Mouse (Mus musculus): ENCODE results near the gene Platr25. TPM values are rescaled to one million over a fixed set of nuclear protein-coding genes. Genes with fewer than 3 reads are reported as not detected.
"Not testable (repeated sequence)": the region's sequence is repeated elsewhere in the genome, so short reads cannot be mapped to it uniquely, and the experiment has no call there.

Platr25 gene
- total RNA-seq (2021) = 6.9 and 8.0 TPM in 2 replicates
- long read RNA-seq, experiment 1, partial matches to known transcripts = 0 of 2 reads
- long read RNA-seq, experiment 1, other reads (novel, unspliced or antisense) = 1 of 2 reads
- long read RNA-seq, experiment 2, partial matches to known transcripts = 0 of 1 reads
- long read RNA-seq, experiment 2, other reads (novel, unspliced or antisense) = 0 of 1 reads

- peak; percentile 71 for DNase-seq
Measured at GRCm38 (mm10) chr13:62760432-62761415, at the start of gene Platr25. Gene Platr25, minus strand, starts transcription at chr13:62760709.

- not testable (repeated sequence) for DNase-seq
Measured at GRCm38 (mm10) chr13:62807981-62808380, 47.5 kb upstream of the Platr25 start.

DNA sequence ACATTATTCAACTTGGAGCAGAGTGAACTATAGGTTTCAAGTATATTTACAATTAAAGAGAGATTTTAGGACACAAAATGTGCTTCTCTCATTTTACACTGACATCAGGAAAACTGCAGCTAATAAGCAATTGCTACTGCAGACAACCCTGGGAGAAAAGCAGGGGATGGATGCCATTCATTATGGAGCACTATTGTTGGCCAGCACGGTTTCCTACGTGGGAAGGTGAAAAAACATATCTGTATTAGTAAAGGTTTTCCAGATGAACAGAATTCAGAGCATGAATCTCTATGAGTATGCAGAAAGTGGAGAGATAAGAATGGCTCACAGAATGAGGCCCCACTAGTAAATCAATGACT, 25.6 kb upstream of the Platr25 start:
- DNase-seq = not testable (repeated sequence)

- DNase-seq = peak; percentile 32
Measured at GRCm38 (mm10) chr13:62785199-62786134, 25.0 kb upstream of the Platr25 start, which contains the start of gene Gm5141. Gene Gm5141, minus strand, starts transcription at chr13:62785808.

GRCm38 (mm10) chr13:62763806-62764205, 3.3 kb upstream of the Platr25 start:
- peak; percentile 49 for DNase-seq

- no peak for DNase-seq
Measured at GRCm38 (mm10) chr13:62733322-62733721, 27.2 kb downstream of the Platr25 start.

GRCm38 (mm10) chr13:62712611-62713010, 47.9 kb downstream of the Platr25 start:
- not testable (repeated sequence) for DNase-seq

GRCm38 (mm10) chr13:62685287-62685648, 75.2 kb downstream of the Platr25 start:
- not testable (repeated sequence) for DNase-seq

DNA sequence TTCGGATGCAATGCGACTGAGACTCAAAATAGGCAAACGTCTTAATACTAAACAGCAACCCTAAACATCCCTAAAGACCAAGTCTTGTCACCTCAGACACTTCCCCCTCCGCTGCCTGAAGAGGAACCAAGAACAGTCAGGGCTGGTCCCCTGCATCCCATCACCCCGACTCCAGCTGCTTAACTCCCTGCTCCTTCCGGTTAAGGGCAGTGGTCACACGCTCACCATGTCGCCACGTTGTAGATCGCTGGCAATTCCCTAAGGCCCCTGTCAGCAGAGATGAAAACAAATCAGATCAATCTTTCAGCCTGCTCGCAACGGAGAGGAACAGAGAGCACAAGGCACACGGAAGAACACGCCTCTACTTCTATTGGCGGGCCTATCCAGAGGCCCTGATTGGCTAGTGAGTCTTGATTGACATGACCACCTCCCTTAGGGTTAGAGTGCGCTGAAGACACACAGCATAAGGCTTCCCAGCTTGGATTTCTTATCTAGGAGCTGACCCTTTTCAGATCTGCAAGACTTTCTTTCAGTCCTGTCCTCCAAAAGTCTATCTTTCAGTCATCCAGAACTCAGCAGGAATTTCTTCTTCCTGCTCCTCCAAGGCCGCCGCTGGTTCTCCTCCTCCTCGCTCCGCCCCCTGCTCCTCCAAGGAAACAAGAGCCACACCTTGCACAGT, 75.8 kb downstream of the Platr25 start:
- DNase-seq = peak; percentile 31

DNA sequence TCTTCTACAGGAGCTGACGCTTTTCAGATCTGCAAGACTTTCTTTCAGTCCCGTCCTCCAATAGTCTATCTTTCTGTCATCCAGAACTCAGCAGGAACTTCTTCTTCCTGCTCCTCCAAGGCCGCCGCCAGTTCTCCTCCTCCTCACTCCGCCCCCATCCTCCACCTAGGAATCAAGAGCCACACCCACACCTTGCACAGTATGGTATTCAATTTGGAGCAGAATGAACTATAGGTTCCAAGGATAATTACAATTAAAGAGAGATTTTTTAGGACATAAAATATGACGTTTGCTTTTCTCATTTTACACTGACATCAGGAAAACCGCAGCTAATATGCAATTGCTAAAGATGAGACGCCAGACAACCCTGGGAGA, 107.2 kb downstream of the Platr25 start:
- DNase-seq = no peak

GRCm38 (mm10) chr13:62652681-62653368, 107.7 kb downstream of the Platr25 start:
- DNase-seq = peak; percentile 79

GRCm38 (mm10) chr13:62627071-62627470, 133.4 kb downstream of the Platr25 start:
- DNase-seq = peak; percentile 32

DNA sequence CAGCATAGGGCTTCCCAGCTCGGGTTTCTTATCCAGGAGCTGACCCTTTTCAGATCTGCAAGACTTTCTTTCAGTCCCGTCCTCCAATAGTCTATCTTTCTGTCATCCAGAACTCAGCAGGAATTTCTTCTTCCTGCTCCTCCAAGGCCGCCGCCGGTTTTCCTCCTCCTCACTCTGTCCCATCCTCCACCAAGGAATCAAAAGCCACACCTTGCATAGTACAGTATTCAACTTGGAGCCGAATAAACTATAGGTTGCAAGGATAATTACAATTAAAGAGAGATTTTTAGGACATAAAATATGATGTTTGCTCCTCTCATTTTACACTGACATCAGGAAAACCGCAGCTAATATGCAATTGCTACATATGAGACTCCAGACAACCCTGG, 136.2 kb downstream of the Platr25 start:
- not testable (repeated sequence) for DNase-seq

- DNase-seq = peak; percentile 86
Measured at GRCm38 (mm10) chr13:62623577-62624276, 136.8 kb downstream of the Platr25 start, which contains the start of gene 6720489N17Rik. Gene 6720489N17Rik, minus strand, starts transcription at chr13:62624182.

Small RNAs within 50 kb of the gene (microRNA-seq; reads per million reads assigned to microRNA genes)
- gene Gm24020 (0 reads per million in 2 experiments), gene Gm24588 (0 reads per million in 2 experiments), gene Mir713 (0 reads per million in 2 experiments)

Other genes starting within 250 kb of the Platr25 start
- not detected in 2 replicates for gene Zfp935, start 202.2 kb downstream of the Platr25 start, total RNA-seq (2021)
- 6.1 and 7.6 TPM in 2 replicates for gene Zfp934, start 189.5 kb downstream of the Platr25 start, total RNA-seq (2021)
- 1.6 and 2.1 TPM in 2 replicates for gene 6720489N17Rik, start 136.5 kb downstream of the Platr25 start, total RNA-seq (2021)
- gene Gm5141, start 25.1 kb upstream of the Platr25 start, total RNA-seq (2021) = 2.5 and 2.7 TPM in 2 replicates
- 3.5 and 4.5 TPM in 2 replicates for gene Fbp2, start 97.7 kb upstream of the Platr25 start, total RNA-seq (2021)
- 6.5 and 111 TPM in 2 replicates for gene Fbp1, start 127.6 kb upstream of the Platr25 start, total RNA-seq (2021)
- 78.4 and 78.9 TPM in 2 replicates for gene 2010111I01Rik, start 204.2 kb upstream of the Platr25 start, total RNA-seq (2021)